Mouse (Mus musculus) monocyte, adult 5-6 weeks (primary cell): Measurements from ENCODE around the gene Cfl1. TPM values are rescaled to one million over a fixed set of nuclear protein-coding genes. Genes with fewer than 3 reads are reported as not detected.
A peak's percentile ranks its signal among the peaks of the same experiment; 100 is the strongest.

Source experiments
- ATAC-seq: fragments of 153-309, 156-312 bp; replicated peaks from 2 replicates; pipeline ENCODE4 v1.8.0; 2017; ENCODE audit warnings: mild to moderate bottlenecking; ENCODE audit not compliant: low TSS enrichment, insufficient number of reproducible peaks, severe bottlenecking, poor library complexity, low FRiP score
- total RNA-seq: library from RNA; stranded (forward); fragments of 200-1000, 200-491, 200-594 nt; gene quantifications from 3 replicates; pipeline ENCODE4 v1.2.3, GENCODE M21; 2017

The Cfl1 gene
- total RNA-seq, 1 experiment from 2014 or later: 931 TPM

DNA sequence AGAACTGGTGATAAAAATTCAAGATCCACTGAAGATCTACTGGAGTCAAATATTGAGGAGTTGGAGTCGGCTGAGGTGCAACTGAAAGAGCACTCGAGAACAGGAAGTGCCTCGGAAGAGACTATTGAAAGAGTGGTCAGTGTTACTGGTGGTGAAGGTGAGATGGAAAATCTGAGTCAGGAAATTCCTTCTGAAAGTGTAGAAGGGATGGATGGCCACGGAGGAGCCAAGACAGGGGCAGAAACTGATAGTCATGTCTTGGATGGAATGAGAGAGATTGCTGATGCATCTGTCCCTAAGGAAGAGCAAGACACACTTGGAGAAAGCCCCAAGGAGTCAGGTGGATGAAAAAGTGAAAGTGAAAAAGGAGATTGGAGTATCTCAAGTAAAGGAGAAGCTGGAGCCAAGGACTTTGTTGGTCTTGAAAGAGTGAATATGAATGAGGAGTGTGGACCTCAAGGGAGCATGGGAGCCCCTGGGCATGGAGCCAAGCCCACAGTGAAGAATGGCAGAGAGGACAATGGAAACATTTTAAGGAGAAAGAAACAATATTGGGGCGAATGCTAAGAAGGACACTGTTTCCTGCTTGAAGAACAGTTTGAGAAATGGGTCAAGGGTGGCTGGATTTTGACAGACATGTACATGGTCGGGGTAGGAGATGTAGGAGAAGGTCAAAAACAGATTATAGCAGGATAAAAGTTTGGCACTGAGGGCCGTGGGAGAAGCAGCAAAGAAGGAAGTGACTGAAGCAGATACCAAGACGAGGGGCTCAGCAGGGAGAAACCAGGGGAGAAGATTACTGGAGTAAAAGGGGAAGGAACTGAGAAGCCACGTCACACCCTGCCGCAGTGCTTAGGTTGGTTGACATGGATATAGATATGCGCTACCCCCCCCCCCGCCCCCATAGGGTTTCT is 22.1 kb downstream of the Cfl1 start:
- ATAC-seq: peak; percentile 57

DNA sequence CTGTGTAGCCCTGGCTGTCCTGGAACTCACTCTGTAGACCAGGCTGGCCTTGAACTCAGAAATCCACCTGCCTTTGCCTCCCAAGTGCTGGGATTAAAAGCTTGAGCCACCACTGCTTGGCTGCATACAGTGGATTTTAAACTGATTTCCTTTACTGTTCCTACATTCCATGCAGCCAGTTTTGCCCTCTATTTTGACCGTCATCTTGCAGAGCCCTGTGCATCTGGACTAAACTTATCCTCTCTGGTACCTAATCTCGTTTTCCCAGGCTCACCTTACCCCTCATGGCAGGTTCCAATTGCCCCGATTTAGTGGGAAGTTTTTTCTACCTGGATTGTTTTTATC is 22.7 kb downstream of the Cfl1 start:
- no peak for ATAC-seq

DNA sequence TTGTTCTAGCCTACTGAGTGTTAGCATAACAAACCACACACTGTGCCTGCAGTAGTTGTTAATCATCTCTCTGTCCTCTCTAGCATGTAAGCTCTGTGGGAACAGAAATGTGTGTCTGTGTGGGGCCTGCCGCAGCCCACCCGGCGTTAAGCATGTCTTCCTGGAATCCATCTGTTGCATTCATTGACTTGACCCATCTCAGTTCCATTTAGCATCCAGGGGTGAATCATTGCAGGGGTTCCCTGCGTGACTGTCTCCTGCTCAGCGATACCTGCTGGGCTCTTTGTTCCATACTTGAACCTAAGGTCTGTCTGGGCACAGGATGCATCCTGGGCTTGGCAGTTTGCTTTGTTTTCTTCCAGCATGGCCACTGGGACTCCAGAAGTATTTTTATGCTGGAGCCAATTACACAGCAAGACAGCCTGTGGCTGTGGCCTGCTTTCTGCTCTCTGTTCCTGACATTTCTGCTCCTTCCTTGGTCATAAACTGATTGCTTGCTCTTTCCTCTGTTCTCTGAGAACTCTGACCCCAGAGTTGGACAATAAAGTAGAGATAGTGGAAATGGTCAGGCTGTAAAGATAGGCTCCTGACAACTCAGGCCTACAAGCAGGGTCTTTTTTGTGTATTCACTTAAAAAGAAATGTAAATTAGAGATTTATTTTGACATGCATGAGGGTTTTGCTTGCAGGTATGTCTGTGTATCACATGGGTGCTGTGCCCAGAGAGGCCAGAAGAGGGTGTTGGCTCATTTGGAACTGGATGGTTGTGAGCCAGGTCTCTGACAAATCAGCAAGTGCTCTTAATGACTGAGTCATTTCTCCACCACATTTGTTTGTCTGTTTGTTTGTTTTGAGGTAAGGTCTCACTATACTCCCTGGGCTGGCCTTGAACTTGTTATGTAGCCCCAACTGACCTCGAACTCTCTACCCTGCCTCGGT is 25.9 kb downstream of the Cfl1 start:
- no peak for ATAC-seq

DNA sequence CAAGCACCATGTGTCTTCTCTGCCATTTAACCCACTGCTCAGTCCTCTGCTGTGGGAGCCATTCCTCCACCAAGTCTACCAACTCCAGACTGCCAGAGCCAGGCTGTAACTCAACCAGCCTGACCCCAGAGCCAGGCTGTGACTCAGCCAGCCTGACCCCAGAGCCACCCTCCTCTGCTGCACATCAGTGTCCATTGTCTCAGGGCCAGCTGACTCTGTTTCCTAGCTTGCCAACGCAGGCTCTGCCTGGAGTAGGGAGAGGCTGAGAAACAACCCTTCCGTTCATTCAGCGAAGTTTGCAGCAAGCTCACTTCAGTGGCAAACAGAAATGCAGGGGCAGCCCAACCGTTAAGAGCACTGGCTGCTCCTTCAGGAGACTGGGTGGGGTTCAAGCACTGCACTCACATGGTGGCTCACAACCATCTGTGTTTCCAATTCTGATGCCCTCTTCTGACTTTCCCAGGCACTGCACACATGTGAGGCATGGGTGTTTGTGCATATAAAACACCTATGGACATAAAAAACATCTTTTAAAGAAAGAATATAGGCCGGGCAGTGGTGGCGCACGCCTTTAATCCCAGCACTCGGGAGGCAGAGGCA is 26.8 kb downstream of the Cfl1 start:
- ATAC-seq: no peak

- ATAC-seq: no peak
These were observed 28.5 kb downstream of the Cfl1 start for GRCm38 (mm10) chr19:5518721-5519120.

DNA sequence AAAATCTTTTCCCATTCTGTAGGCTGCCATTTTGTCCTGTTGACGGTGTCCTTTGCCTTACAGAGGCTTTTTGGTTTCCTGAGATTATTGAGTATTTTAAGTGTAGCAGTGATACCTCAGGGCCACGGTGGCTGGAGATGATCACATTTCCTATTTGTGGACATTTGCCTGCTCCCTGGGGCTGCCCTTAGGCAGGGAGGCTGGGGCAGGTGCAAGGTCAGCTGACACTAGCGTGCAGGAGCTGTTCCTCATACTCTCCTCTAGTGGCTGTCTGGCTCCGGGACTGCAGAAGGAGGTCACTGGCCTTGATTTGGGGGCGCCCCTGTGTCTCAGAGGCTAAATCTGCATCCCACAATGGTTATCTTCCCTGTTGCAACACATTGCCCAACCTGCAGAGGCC is 34.9 kb downstream of the Cfl1 start:
- ATAC-seq: no peak

- ATAC-seq: peak; percentile 98
These were observed 39.3 kb downstream of the Cfl1 start for GRCm38 (mm10) chr19:5529325-5530137.

- ATAC-seq: no peak
These were observed 39.9 kb downstream of the Cfl1 start for GRCm38 (mm10) chr19:5530138-5530524.

- ATAC-seq: no peak
These were observed 42.3 kb downstream of the Cfl1 start for GRCm38 (mm10) chr19:5532520-5532919.

DNA sequence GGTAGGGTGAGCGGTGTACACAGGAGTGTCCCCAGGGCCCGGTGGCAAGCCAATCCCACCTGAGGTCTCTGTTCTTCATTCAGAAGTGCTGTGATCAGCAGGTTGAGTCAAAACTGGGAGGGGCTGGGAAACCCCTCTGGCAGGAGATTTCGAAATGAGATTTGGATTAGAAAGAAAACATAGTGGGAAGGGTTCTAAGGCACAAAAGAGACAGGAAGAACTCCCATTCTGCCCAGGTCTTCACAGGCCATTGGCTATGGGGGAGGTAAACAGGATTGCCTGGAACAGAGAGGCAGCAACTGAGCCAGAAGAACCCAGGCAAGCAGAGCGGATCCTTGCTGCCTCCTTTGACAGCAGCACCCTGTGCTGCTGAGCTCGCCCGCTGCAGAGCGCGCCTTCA is 48.5 kb downstream of the Cfl1 start:
- no peak for ATAC-seq

DNA sequence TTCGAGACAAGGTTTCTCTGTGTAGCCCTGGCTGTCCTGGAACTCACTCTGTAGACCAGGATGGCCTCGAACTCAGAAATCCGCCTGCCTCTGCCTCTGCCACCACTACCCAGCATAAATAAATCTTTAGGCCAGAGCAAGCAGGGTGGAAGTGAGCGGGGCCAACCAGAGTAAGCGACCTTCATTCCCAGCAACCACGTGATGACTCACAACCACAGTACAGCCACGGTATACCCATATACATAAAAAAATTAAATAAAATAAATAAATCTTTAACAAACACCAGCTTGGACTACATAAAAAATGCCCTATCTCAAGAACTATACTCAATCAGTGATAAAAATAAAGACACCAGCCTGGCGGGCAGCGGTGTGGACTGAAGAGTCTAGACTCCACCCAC is 53.1 kb downstream of the Cfl1 start:
- no peak for ATAC-seq

DNA sequence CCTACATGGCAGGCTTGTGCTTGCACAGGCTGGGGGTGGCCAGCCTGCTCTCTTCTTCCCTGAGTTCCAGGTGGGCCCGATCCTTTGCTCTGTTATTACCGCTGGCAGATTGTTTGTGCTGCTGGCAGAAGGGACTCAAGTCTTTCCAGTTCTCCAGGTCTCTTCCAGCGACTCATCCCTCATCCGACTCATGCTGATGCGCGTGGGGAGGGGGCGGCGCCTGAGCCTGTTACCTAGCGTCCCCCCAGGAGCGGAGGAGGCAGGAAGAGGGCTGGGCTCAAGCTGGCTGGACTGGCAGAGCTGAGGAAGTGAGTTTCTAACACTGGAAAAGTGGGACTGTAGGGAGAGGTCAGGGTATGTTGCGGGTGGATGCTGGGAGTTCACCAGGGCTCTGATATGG is 53.8 kb downstream of the Cfl1 start:
- no peak for ATAC-seq

Other genes starting within 250 kb of the Cfl1 start
- 11.1 to 32.0 TPM (median 19.2 TPM) in 3 replicates for gene Pacs1, start 217.3 kb upstream of the Cfl1 start, total RNA-seq
- gene Sf3b2, start 195.0 kb upstream of the Cfl1 start, total RNA-seq: 229 to 250 TPM (median 247 TPM) in 3 replicates
- not detected in 3 replicates for gene Gal3st3, start 192.1 kb upstream of the Cfl1 start, total RNA-seq
- not detected in 3 replicates for gene Catsper1, start 154.7 kb upstream of the Cfl1 start, total RNA-seq
- 1.1 TPM in 1 of 3 replicates, not detected in the others for gene Cst6, start 140.9 kb upstream of the Cfl1 start, total RNA-seq
- 29.9 to 38.8 TPM (median 33.8 TPM) in 3 replicates for gene Eif1ad, start 123.7 kb upstream of the Cfl1 start, total RNA-seq
- 9.9 to 29.1 TPM (median 22.3 TPM) in 3 replicates for gene Banf1, start 123.3 kb upstream of the Cfl1 start, total RNA-seq
- 133 to 142 TPM (median 133 TPM) in 3 replicates for gene Sart1, start 101.8 kb upstream of the Cfl1 start, total RNA-seq
- gene Tsga10ip, start 87.9 kb upstream of the Cfl1 start, total RNA-seq: not detected in 3 replicates
- 111 to 135 TPM (median 121 TPM) in 3 replicates for gene Drap1, start 65.5 kb upstream of the Cfl1 start, total RNA-seq
- 10.6 to 20.5 TPM (median 14.0 TPM) in 3 replicates for gene AI837181, start 65.3 kb upstream of the Cfl1 start, total RNA-seq
- 0.49 to 2.6 TPM (median 2.0 TPM) in 3 replicates for gene Fosl1, start 42.9 kb upstream of the Cfl1 start, total RNA-seq
- gene Ccdc85b, start 32.6 kb upstream of the Cfl1 start, total RNA-seq: 1.2 to 4.1 TPM (median 3.8 TPM) in 3 replicates
- 71.3 to 104 TPM (median 95.3 TPM) in 3 replicates for gene Fibp, start 29.8 kb upstream of the Cfl1 start, total RNA-seq
- gene Ctsw, start 21.9 kb upstream of the Cfl1 start, total RNA-seq: 113 to 416 TPM (median 150 TPM) in 3 replicates
- gene Efemp2, start 16.5 kb upstream of the Cfl1 start, total RNA-seq: 2.0 to 5.9 TPM in 2 of 3 replicates, not detected in the other
- gene Mus81, start 2.1 kb upstream of the Cfl1 start, total RNA-seq: 8.7 to 20.2 TPM (median 11.6 TPM) in 3 replicates
- gene 1700020D05Rik, start 13.3 kb downstream of the Cfl1 start, total RNA-seq: 0.29 TPM in 1 of 3 replicates, not detected in the others
- 2.4 to 6.9 TPM (median 4.7 TPM) in 3 replicates for gene Snx32, start 20.1 kb downstream of the Cfl1 start, total RNA-seq
- gene Ovol1, start 70.2 kb downstream of the Cfl1 start, total RNA-seq: not detected in 3 replicates
- 13.2 to 18.0 TPM (median 16.1 TPM) in 3 replicates for gene Ap5b1, start 77.6 kb downstream of the Cfl1 start, total RNA-seq
- gene Rnaseh2c, start 111.4 kb downstream of the Cfl1 start, total RNA-seq: 71.5 to 138 TPM (median 136 TPM) in 3 replicates
- 65.5 to 109 TPM (median 99.2 TPM) in 3 replicates for gene Kat5, start 119.8 kb downstream of the Cfl1 start, total RNA-seq
- 58.6 to 89.7 TPM (median 73.2 TPM) in 3 replicates for gene Rela, start 147.0 kb downstream of the Cfl1 start, total RNA-seq
- gene Sipa1, start 173.3 kb downstream of the Cfl1 start, total RNA-seq: 83.5 to 149 TPM (median 83.8 TPM) in 3 replicates
- gene Map3k11, start 198.3 kb downstream of the Cfl1 start, total RNA-seq: 41.8 to 57.5 TPM (median 46.8 TPM) in 3 replicates
- 13.3 to 41.9 TPM (median 22.3 TPM) in 3 replicates for gene Pcnx3, start 198.5 kb downstream of the Cfl1 start, total RNA-seq
- 1.3 TPM in 2 of 3 replicates, not detected in the other for gene Kcnk7, start 213.9 kb downstream of the Cfl1 start, total RNA-seq
- 141 to 192 TPM (median 174 TPM) in 3 replicates for gene Ehbp1l1, start 235.9 kb downstream of the Cfl1 start, total RNA-seq
- 33.1 to 54.4 TPM (median 45.1 TPM) in 3 replicates for gene Fam89b, start 239.2 kb downstream of the Cfl1 start, total RNA-seq